Mouse (Mus musculus): ENCODE results near the gene Olfr875.

- TF ChIP-seq TAL1 (IDR thresholded peaks at IDR 0.05; ENCODE audit: low read length) (no peak), GATA1 (IDR thresholded peaks at IDR 0.05; ENCODE audit: low read length) (no peak)
These were observed 11.2 kb downstream of the Olfr875 start for GRCm38 (mm10) chr9:37782766-37783260.

All from erythroblast, embryonic 14.5 days (primary cell).